Mouse (Mus musculus) ES-E14 (cell line): Measurements from ENCODE around the gene Ank2.

Source experiments
- CHD2 ChIP-seq: IDR thresholded peaks from 2 replicates; pipeline ENCODE4 v1.6.1; 2014; ENCODE audit warnings: mild to moderate bottlenecking, low read depth, low read length, inconsistent platforms
- HCFC1 ChIP-seq: IDR thresholded peaks from 2 replicates; pipeline ENCODE4 v1.6.1; 2012; ENCODE audit warnings: low read length, inconsistent platforms, borderline replicate concordance; ENCODE audit not compliant: insufficient read depth
- MAFK ChIP-seq: IDR thresholded peaks from 2 replicates; pipeline ENCODE4 v1.6.1; 2014; ENCODE audit warnings: mild to moderate bottlenecking, low read depth, low read length, inconsistent platforms; ENCODE audit not compliant: insufficient read depth
- ZC3H11A ChIP-seq: IDR thresholded peaks from 2 replicates; pipeline ENCODE4 v1.6.1; 2012; ENCODE audit warnings: low read depth, mild to moderate bottlenecking, inconsistent platforms, low read length, borderline replicate concordance
- ZNF384 ChIP-seq: IDR thresholded peaks from 2 replicates; pipeline ENCODE4 v1.6.1; 2012; ENCODE audit warnings: low read depth, low read length, inconsistent platforms

- no peak for TF ChIP-seq ZC3H11A
- TF ChIP-seq ZNF384, result no peak
- TF ChIP-seq MAFK, result no peak
- TF ChIP-seq CHD2, result no peak
- TF ChIP-seq HCFC1, result no peak
Observed at GRCm38 (mm10) chr3:127059671-127060070, 439.5 kb downstream of the Ank2 start.
